Mouse (Mus musculus) heart, adult 2 months (tissue): Measurements from ENCODE around the gene Cacna1c. TPM values are rescaled to one million over a fixed set of nuclear protein-coding genes. Genes with fewer than 3 reads are reported as not detected.

Source experiments
- DNase-seq, 2 experiments: peaks; one replicate each; pipeline ENCODE4 v3.0.0; 2021
- H3K27ac ChIP-seq: fragments of 200-600 bp; 2 replicates; pipeline ENCODE4 v1.8.1; 2022
- H3K27me3 ChIP-seq: fragments of 200-500 bp; 2 replicates; pipeline ENCODE4 v1.6.1; 2012; ENCODE audit warnings: mild to moderate bottlenecking, low read length, inconsistent platforms, mixed read lengths; ENCODE audit not compliant: control insufficient read depth, insufficient read depth
- H3K36me3 ChIP-seq: fragments of 200-500 bp; 2 replicates; pipeline ENCODE4 v1.6.1; 2012; ENCODE audit warnings: low read length, inconsistent platforms; ENCODE audit not compliant: control insufficient read depth, insufficient read depth
- H3K4me1 ChIP-seq: fragments of 200-500 bp; 2 replicates; pipeline ENCODE4 v1.6.1; 2011; ENCODE audit warnings: low read length; ENCODE audit not compliant: control insufficient read depth, insufficient read depth
- H3K4me3 ChIP-seq: fragments of 200-600 bp; 2 replicates; pipeline ENCODE4 v1.8.1; 2022
- H3K79me2 ChIP-seq: fragments of 200-500 bp; replicated peaks from 2 replicates; pipeline ENCODE4 v1.6.1; 2012; ENCODE audit warnings: mild to moderate bottlenecking, inconsistent platforms, low read length, moderate library complexity, mixed read lengths; ENCODE audit not compliant: control insufficient read depth, insufficient read depth
- H3K9ac ChIP-seq: fragments of 200-500 bp; 2 replicates; pipeline ENCODE4 v1.6.1; 2012; ENCODE audit warnings: low read depth, mild to moderate bottlenecking, control low read depth, inconsistent platforms, low read length, mixed read lengths
- CTCF ChIP-seq: fragments of 200-600 bp; IDR thresholded peaks from 2 replicates; pipeline ENCODE4 v1.8.1; 2022; ENCODE audit warnings: antibody characterized with exemption, mild to moderate bottlenecking, moderate library complexity
- EP300 ChIP-seq: fragments of 200-500 bp; IDR thresholded peaks from 2 replicates; pipeline ENCODE4 v1.6.1; 2011; ENCODE audit warnings: low read depth, low read length, control low read depth; ENCODE audit not compliant: insufficient read depth
- POLR2A ChIP-seq: fragments of 200-500 bp; IDR thresholded peaks from 2 replicates; pipeline ENCODE4 v1.6.1; 2011; ENCODE audit warnings: mild to moderate bottlenecking, low read depth, low read length, control low read depth; ENCODE audit not compliant: insufficient read depth
- WGBS: fragments of 180-500 bp; shearing (Covaris S2); methylation state at CpG from one replicate; pipeline ENCODE4 v1.1.7; 2018; 5-methylcytosine and 5-hydroxymethylcytosine counted together
- intact Hi-C: fragments of 180-260 bp; cut with DNase I; formaldehyde crosslinking; loops from one replicate; pipeline ENCODE4 v1.15.1; 2025
- polyA plus RNA-seq: library from polyadenylated mRNA; depleted of rRNA; stranded (reverse); fragments of >200 nt; gene quantifications from 2 replicates; pipeline ENCODE4 v1.2.3, GENCODE M21; 2012
- total RNA-seq, 2 experiments: library from RNA; stranded (reverse); gene quantifications; 2 replicates each; pipeline ENCODE4 v1.2.3; 2021

Cacna1c gene
- total and polyA plus RNA-seq, 3 experiments, result 56.8 to 228 (median 194) TPM

DNA sequence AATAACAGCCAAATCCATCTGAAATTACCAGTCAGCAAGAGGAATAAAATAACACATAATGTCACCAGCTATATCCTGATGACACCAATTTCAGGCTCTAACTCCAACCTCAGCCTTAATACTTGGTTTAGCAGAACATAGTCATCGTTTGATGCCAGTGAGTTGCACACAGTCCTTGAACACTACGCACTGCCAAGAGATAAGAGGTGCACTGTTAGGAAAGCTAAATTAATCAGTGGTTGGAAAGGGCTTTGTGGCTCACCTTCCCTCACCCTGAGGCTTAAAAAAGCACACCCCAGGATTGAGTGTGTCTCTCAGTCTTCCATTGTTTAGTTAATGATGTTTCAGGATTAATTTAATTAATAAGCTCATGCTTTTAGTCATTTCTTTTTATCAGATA lies 16.0 kb downstream of the Cacna1c start:
- peaks cover 27% of the 10 kb centered on the region for H3K36me3 ChIP-seq
- intact Hi-C loops, result loop anchor here (1.0 kb wide), 1 partner anchor 13 kb away; no protein-coding TSS in a partner anchor
- H3K4me3 ChIP-seq, result no peak overlapping the region
- DNase-seq, result peak in 1 of 2 experiments; percentile 47
- peaks cover 7% of the 10 kb centered on the region; the same call in 1 of the 2 replicates for H3K79me2 ChIP-seq
- 64% methylated on average over 2 of the region's 2 CpGs for WGBS
- H3K9ac ChIP-seq, result no peak overlapping the region
- TF ChIP-seq POLR2A (peak; percentile 41; the same call in 1 of the 2 replicates), CTCF (no peak), EP300 (peak; percentile 37; the same call in 1 of the 2 replicates)
- H3K27ac ChIP-seq, result peak overlapping the region; percentile 80
- no peaks in the 10 kb centered on the region for H3K27me3 ChIP-seq
- peaks cover 23% of the 10 kb centered on the region for H3K4me1 ChIP-seq

DNA sequence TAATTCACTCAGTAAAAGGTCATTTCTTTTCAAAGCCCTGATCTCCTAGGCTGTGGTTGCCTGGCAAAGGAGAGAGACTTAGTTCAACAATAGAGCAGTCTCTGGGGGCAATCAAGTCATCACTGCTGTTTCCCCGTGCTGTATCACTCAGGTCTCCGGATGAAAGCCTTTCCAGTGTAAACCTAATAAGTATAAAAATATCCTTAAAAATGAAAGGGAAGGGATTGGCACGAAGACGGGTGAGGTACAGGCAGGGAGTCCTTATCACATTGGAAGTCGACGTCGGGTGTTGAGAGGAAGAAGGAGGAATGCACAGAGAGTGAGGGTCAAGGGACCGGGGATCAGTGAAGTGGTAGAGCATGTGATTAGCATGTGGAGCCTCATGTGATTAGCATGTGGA lies 19.1 kb downstream of the Cacna1c start:
- 12% methylated on average over 8 of the region's 8 CpGs for WGBS
- no peak for DNase-seq

DNA sequence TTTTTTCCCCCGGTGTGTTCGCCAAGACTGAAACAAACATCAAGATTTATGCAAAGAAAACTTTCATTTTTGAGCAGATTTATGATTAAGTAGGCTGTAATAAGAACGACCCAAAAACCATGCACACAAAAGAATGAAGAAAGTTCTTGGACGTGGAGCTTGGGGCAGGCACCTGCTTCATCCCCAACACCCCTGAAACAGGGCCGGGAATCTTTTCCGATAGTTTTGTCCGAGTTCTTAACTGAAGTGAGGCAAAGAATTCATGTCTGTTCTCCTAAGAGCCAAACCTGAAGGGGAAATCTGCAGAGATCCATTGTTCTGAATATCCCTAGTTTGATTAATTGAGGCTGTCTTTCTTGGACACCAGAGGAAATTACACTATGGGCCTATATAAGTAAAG lies 20.1 kb downstream of the Cacna1c start:
- no peak for DNase-seq
- Histone ChIP-seq H3K27ac (peak overlapping the region; percentile 94), H3K79me2 (peaks cover 2% of the 10 kb centered on the region; the same call in 1 of the 2 replicates), H3K27me3 (no peaks in the 10 kb centered on the region), H3K4me3 (peak overlapping the region; percentile 74), H3K36me3 (peaks cover 23% of the 10 kb centered on the region), H3K9ac (no peak overlapping the region; the same call in 1 of the 2 replicates), H3K4me1 (peaks cover 10% of the 10 kb centered on the region)
- intact Hi-C loops, result no loop called here
- 37% methylated on average over 7 of the region's 7 CpGs for WGBS
- TF ChIP-seq EP300 (no peak), CTCF (no peak), POLR2A (no peak)

More for the DNA sequence above, 19.1 kb downstream of the Cacna1c start:
- intact Hi-C loops, result no loop called here
- Histone ChIP-seq H3K4me3 (peak overlapping the region; percentile 6; the same call in 1 of the 2 replicates), H3K27ac (peak overlapping the region; percentile 94), H3K9ac (peak overlapping the region; percentile 30), H3K27me3 (no peaks in the 10 kb centered on the region), H3K36me3 (peaks cover 25% of the 10 kb centered on the region), H3K4me1 (peaks cover 13% of the 10 kb centered on the region), H3K79me2 (peaks cover 2% of the 10 kb centered on the region; the same call in 1 of the 2 replicates)
- TF ChIP-seq POLR2A (no peak), EP300 (no peak), CTCF (no peak)

DNA sequence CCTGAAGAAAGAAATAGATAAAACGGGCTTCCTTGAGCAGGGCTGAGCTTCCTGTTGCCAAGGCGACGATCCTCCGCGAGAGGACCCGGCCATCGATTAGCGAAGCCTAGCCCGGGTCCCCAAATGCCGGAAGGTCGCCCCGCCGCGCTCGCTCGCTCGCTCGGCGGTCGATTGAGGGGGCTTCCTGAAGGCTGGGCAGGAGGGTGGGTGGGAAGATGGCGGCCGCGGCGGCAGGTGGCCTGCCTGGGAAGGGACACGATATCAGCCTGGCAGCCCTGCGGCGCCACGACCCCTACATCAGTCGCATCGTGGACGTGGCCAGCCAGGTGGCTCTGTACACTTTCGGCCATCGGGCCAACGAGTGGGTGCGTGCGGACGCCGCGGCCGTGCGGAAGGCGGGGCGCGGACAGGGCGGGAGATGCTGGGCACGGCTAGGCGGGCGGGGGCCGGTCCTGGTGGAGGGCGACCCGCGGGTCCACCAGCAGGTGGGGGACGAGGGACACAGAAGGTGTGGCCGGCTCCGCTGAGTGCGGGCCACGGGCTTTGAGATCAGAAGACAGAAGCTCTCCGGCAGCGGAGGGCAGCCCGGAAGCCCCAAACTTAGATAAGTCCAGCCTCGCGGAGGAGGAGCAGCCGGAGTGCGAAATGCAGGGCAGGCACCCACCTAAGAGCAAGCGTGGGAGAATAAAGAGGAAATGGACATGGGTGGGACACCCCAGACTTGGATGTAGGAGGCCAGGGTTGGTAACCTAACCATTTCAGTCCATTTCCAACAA lies 21.0 kb downstream of the Cacna1c start, which contains the start of gene Dcp1b:
Gene Dcp1b, plus strand, starts transcription at position 176 of the 776 bp plus-strand sequence.
- under 1% methylated on average over 65 of the region's 65 CpGs for WGBS

DNA sequence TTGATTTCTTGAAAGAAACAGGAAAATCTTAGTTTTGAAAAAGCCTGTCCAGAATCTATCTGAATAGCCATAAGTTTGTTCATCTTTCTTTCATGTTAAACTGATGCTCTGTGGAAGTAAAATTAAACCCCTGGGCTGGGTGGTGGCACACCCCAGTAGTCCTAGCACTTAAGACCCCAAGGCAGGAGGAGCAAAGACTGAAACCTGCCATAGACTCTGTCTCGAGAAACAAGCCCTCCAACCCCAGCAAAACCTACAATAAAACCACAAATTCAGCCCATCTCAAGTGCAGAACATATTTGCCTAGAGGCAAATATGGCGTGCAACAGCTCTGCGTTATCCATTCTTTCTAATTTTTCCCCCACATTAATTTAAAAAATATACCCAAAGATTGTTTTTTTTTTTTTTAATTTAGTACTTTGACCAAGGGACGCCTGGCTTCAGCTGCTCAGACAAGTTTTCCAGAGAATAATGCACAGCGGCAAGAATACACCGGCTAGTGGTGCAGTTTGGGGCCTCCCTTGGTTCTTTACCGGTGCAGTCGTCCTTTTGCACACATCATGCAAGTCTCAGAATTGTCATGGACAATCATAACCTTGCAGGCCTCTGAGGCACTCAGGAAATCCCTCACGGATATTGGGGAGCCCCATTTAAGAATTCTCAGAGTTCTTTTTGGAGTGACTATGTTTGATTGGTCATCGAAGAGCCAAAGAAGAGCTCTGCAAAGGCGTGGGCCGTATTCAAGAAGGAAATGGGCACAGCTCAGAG lies 21.7 kb downstream of the Cacna1c start:
- Histone ChIP-seq H3K4me3 (peak overlapping the region; percentile 74), H3K27me3 (no peaks in the 10 kb centered on the region), H3K27ac (peak overlapping the region; percentile 94), H3K4me1 (peaks cover 10% of the 10 kb centered on the region), H3K79me2 (peaks cover 2% of the 10 kb centered on the region; the same call in 1 of the 2 replicates), H3K9ac (no peak overlapping the region), H3K36me3 (peaks cover 21% of the 10 kb centered on the region)
- intact Hi-C loops, result no loop called here
- TF ChIP-seq POLR2A (no peak), CTCF (no peak), EP300 (no peak)
- WGBS, result 48% methylated on average over 12 of the region's 12 CpGs
- DNase-seq, result no peak

More for the DNA sequence above, 21.0 kb downstream of the Cacna1c start, which contains the start of gene Dcp1b:
- TF ChIP-seq EP300, result 0 out of 2 replicates have a peak, but pooled peaks have one; percentile 35
- TF ChIP-seq CTCF, result peak; percentile 64
- peak; percentile 59 for TF ChIP-seq POLR2A
- Histone ChIP-seq H3K4me1 (peaks cover 11% of the 10 kb centered on the region), H3K79me2 (peaks cover 2% of the 10 kb centered on the region; the same call in 1 of the 2 replicates), H3K27me3 (no peaks in the 10 kb centered on the region), H3K9ac (peak within 1 kb of the TSS; percentile 77), H3K27ac (peak within 1 kb of the TSS; percentile 94), H3K36me3 (peaks cover 24% of the 10 kb centered on the region), H3K4me3 (peak within 1 kb of the TSS; percentile 74)
- intact Hi-C loops, result no loop called here
- DNase-seq, result peak; percentile 89

DNA sequence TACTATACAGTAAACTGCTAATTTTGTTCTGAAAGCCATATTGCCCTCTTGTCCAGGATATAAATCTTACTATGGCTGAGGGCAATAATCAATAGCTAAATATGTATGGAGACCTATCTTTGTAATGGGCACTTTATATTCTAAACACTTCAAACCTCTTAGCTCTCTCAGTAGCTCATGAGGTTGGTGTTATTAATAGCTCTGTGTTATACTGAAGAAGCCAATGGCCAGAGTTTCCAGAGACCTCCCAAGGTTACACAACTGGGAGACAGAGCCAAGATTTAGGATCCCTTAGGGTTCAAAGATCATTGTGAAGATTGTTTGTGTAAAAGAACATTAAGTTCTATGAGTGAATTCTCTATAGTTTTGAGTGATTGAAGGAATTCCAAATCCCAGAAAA lies 30.5 kb downstream of the Cacna1c start:
- peaks cover 25% of the 10 kb centered on the region for H3K36me3 ChIP-seq
- no peaks in the 10 kb centered on the region for H3K27me3 ChIP-seq
- DNase-seq, result no peak
- H3K79me2 ChIP-seq, result no peaks in the 10 kb centered on the region
- no peak overlapping the region for H3K4me3 ChIP-seq
- H3K27ac ChIP-seq, result peak overlapping the region; percentile 69
- TF ChIP-seq POLR2A (no peak), CTCF (no peak), EP300 (no peak)
- intact Hi-C loops, result no loop called here
- no peak overlapping the region for H3K9ac ChIP-seq
- H3K4me1 ChIP-seq, result peaks cover 8% of the 10 kb centered on the region; the same call in 1 of the 2 replicates
